Mouse (Mus musculus): ENCODE measurements around the gene Haus5.

Haus5 gene

GRCm38 (mm10) chr7:30625530-30626384 is 39.0 kb downstream of the Haus5 start, which contains the start of gene Cox6b1:
Gene Cox6b1, minus strand, starts transcription at chr7:30626151.
- peak; percentile 87 for DNase-seq (ENCODE audit: low spot score)

DNA sequence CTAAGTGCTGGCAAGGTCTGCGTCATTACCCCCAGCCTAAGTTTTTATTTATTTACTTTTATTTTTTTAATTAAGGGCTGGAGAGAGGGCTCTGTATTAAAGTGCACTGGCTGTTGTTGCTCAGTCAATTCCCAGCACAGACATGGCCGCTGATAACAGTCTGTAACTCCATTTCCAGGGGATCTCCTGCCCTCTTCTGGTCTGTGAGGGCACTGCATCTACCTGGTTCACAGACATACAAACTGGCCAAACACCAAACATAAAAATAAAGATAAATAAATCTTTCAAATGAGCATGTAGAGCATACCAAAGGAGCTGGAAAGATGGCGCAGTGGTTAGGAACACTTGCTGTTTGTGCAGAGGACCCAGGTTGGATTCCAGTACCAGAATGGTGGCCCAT is 45.6 kb downstream of the Haus5 start:
- DNase-seq (ENCODE audit: low spot score), result peak; percentile 25

- DNase-seq (ENCODE audit: low spot score), result no peak
These were observed 46.1 kb downstream of the Haus5 start for GRCm38 (mm10) chr7:30618658-30619057.

DNA sequence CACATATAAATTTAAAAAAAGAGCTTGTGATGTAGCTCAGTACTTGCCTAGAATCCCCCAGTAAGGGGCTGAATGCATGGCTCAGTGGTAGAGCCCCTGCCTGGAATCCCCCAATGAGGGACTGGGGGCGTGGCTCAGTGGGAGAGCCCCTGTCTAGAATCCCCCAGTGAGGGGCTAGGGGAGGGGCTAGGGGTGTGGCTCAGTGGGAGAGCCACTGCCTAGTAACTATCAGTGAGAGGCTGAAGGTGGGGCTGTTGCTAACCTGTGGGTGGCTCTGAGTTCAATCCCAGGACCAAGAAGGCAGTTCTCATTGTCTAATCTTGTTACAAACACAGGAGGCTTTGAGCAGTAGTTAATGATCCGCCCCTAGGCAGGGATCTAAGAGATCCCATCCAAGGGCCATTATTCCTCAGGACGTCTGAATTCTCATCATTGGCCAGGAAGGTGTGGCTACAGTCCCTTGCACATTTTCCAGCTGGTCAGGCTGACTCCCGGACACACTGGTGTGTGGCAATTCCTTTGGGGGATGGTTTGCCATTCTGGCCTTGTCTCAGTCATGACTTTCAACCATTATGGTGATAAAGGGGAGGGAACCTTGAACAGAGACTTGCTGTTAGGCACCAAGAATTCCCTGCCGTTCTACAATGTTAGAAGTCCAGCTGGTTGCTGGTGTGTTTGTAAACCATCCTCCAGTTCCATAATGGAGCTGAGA is 49.6 kb downstream of the Haus5 start:
- peak; percentile 60 for DNase-seq (ENCODE audit: low spot score)

DNA sequence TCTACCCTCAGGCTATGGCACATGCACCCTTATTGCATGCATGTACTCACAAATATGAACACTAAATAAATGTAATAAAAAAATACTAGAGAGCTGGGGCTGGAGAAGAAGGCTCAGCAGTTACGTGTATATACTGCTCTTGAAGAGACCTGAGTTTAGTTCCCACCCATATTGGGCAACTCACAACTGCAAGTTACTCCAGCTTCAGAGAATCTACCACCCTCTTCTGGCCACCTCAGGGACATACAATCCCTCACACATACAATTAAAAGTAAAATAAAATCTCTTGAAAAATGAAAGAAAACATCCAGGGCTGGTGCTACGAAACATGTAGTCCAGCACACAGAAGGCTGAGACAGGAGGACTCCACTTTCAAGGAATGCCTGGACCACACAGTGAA is 50.3 kb downstream of the Haus5 start:
- peak; percentile 56 for DNase-seq (ENCODE audit: low spot score)

- DNase-seq (ENCODE audit: low spot score), result peak; percentile 36
These were observed 51.2 kb downstream of the Haus5 start for GRCm38 (mm10) chr7:30613529-30614112.

DNA sequence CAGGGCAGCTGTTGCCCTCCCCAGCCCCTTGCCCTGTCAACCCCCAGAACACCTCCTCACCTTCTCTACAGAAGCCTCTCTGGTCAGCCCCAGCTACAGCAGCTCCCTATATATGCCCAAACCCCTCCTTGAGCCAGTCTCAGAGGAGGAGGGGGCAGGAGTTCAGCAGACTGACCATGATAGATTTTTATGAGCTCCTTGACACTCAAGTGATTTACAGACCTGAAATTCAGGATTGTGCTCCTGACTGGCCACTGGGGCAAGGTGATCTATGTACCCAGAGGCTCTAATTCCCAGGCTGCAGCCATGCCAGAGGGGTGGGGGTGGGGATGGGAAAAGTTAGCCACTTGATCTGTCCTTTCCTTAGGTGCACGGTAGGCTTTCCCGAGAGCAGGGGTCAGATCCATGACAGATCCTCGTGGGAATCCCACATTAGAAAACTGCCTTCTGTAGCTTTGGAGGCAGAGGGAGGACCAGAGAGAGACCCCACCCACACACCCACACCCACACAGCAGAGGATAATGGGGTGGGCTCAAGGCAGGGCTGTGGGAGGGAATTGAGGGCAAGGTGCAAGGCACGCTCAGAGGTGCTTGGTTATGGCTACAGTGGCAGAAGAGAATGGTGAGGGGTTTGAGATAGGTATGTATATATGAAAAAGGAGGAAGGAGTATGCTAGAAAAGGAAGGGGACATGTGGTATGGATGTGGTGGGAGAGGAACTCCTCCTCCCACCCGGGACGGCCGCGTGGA is 52.0 kb downstream of the Haus5 start, which contains the start of gene Upk1a:
Upk1a (minus strand) TSS at position 194 of the 749 bp plus-strand sequence.
- DNase-seq (ENCODE audit: low spot score), result no peak

DNA sequence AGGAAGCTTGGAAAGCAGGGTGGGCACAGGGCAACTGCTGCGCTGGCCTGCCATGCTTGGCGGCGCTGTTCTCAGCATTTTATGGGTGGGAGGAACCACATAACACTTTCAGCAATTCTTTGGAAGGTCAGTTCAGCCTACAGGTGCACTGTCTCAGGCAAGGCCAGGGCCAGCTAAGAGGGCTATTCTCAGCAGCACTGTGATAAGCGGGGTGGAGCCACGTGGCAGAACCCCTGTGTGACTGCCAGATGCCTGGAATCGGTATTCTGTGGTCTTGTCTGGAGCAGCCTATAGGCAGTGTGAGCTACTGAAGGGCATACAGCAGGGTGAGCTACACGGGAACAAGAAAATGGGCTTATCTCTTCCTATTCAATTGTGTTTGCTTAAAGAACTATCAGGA is 54.8 kb downstream of the Haus5 start:
- DNase-seq (ENCODE audit: low spot score), result no peak

GRCm38 (mm10) chr7:30608476-30608875 is 56.3 kb downstream of the Haus5 start:
- DNase-seq (ENCODE audit: low spot score), result no peak

DNA sequence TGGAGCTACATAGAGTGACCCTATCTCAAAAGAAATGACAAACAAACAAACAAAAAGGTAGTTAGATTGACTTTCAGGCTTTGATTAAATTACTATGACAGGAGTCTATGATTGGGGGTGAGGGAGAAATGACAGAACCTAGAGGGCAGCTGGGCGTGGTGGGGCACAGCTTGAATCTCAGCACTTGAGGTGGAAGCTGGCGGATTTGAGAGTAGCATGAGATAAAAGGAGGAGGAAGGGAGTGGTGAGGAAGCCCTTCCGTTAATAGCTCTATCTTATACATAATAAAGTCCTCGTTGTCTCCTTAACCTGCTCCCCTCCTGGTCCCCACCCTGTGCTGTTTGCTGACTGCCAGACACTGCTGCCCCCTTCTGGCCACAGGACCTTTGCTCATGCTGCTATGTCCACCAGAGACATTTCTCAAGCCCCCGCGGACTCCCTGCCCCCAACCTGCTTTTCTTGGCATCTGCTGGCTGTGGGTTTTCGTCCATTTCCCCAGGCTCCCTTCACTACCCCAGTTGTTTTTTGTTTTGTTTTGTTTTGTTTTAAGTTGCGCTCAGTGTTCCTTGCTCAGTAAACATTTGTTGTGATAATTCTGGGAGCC is 57.0 kb downstream of the Haus5 start:
- DNase-seq (ENCODE audit: low spot score), result no peak

GRCm38 (mm10) chr7:30604944-30605343 is 59.9 kb downstream of the Haus5 start:
- DNase-seq (ENCODE audit: low spot score), result no peak

DNA sequence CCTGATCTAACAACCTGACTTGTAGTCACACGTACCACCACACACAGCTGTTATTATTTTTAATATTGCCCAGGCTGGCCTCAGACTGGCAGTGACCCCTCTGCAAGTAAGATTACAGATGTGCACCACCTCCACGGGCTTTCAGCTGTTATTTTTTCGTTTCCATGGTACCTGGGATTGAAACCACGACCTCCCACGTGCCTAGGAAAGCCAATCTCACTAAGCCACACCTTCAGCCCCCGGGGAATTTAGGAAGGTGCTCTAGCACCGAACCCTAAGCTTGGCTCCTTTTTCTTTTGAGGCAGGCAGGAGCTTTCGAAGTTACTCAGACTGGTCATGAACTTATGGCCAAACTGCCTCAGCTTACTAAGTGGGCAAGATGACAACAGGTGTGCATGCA is 60.4 kb downstream of the Haus5 start:
- no peak for DNase-seq (ENCODE audit: low spot score)
